ENCODE assay signal across 9 mouse cellular contexts in the genomic region with DNA sequence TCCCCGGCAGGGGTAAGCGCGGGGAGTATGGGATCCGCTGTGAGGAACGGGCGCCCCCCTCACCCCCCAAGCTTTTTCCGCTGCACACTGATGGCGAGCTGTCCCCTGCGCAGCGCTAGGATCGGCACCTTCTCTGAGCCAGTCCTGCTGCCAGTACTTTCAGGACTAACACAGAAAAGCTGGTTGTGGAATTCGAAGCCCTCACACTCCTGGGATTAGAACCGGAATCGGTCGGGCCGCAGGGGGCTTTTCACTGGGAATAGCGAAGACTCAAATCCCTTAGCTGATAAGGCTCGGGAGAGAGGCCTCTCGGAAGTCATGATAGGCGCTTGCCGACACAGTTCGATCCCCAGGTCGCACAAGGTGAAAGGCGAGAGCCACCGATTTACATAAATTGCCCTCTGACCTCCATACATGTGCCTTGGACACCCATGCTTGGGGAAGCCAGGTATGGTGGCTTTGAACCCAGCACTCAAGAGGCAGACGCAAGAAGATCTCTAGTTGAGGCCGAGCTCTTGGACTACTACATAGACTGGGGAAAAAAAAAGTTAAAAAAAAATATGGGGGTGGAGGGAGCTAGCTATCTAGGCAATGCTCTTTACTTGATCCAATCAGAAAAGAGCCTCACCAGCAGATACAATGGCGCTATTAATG. TPM values are rescaled to one million over a fixed set of nuclear protein-coding genes. Genes with fewer than 3 reads are reported as not detected.
DNase-seq lines count a peak whose midpoint lies in the region; ATAC-seq and TF ChIP-seq lines count a peak whose summit lies in the region.
"Had no signal": no experiment of that assay in that cellular context is flagged by ENCODE, and none has a peak within 500 bp of the region (broad histone marks: within the 10 kb centered on the region; RNA-seq: fewer than 3 reads in every experiment).

No protein-coding gene starts in this region.

- TF ChIP-seq CTCF in lung, adult 2 months (IDR thresholded peaks at IDR 0.05; ENCODE audit: insufficient read depth, low read length) = no peak

- no peak; the same call in 1 of the 2 replicates for ATAC-seq in neural tube, embryonic 13.5 days (ENCODE audit: low read depth)

- WGBS in lung, adult 2 months = 16% methylated on average over 28 of the region's 28 CpGs
- 8% methylated on average over 28 of the region's 28 CpGs for WGBS in neural tube, embryonic 13.5 days

- H3K27me3 ChIP-seq in neural tube, embryonic 13.5 days = peaks cover 59% of the 10 kb centered on the region

- no peak for DNase-seq in lung, adult 2 months
- no peak for DNase-seq in lung, postnatal 4 days
- peak; percentile 74 for DNase-seq in induced T-regulatory cell, adult 2 months (ENCODE audit: low read depth)
- no peak for DNase-seq in right cerebral cortex, adult 18-20 months
- DNase-seq in layer of hippocampus, adult 9-10 months (ENCODE audit: low spot score) = no peak
- DNase-seq in ovary, postnatal 36 days (ENCODE audit: low spot score) = no peak

- H3K36me3 ChIP-seq in neural tube, embryonic 13.5 days = no peaks in the 10 kb centered on the region

- no peak for TF ChIP-seq POLR2A in lung, adult 2 months (IDR thresholded peaks at IDR 0.05; ENCODE audit: borderline replicate concordance, extremely low read depth, low read depth, low read length)

- H3K4me3 ChIP-seq in lung, adult 2 months (replicated peaks; ENCODE audit: extremely low read depth, low read depth, low read length) = peak overlapping the region; percentile 79
- peak overlapping the region; percentile 58 for H3K4me3 ChIP-seq in brown adipose tissue, adult 24 weeks (ENCODE audit: insufficient read depth, low read depth, low read length)
- peak overlapping the region; percentile 74 for H3K4me3 ChIP-seq in neural tube, embryonic 13.5 days

- peak overlapping the region; percentile 89 for H3K9ac ChIP-seq in neural tube, embryonic 13.5 days

- H3K4me1 ChIP-seq in lung, adult 2 months (ENCODE audit: control insufficient read depth, insufficient read depth, low read length) = peaks cover 15% of the 10 kb centered on the region
- H3K4me1 ChIP-seq in brown adipose tissue, adult 24 weeks (ENCODE audit: control insufficient read depth, insufficient read depth, insufficient read length, low read length) = peaks cover under 1% of the 10 kb centered on the region; the same call in 1 of the 2 replicates
- H3K4me1 ChIP-seq in neural tube, embryonic 13.5 days (replicated peaks) = peaks cover 27% of the 10 kb centered on the region

- peak overlapping the region; percentile 95 for H3K4me2 ChIP-seq in neural tube, embryonic 13.5 days

- H3K27ac ChIP-seq in brown adipose tissue, adult 24 weeks (replicated peaks; ENCODE audit: low read depth, low read length) = peak overlapping the region; percentile 75
- H3K27ac ChIP-seq in neural tube, embryonic 13.5 days (replicated peaks) = peak overlapping the region; percentile 92

- H3K9me3 ChIP-seq in neural tube, embryonic 13.5 days = no peaks in the 10 kb centered on the region

RNA-seq across cellular contexts. Expression of a gene that starts 6.2 kb away (rescaled TPM):
- polyA plus RNA-seq in lung, adult 2 months (2012; rRNA removed) = 8.8 and 14.8 TPM in 2 replicates
- 3.9 and 4.1 TPM in 2 replicates for polyA plus RNA-seq in brown adipose tissue, adult 24 weeks (2012; ENCODE audit: insufficient read depth, insufficient read length, missing spikeins)
- polyA plus RNA-seq in neural tube, embryonic 13.5 days (2015; fragmentation: Nextera tagmentation; extraction: Ambion mirVana) = 25.1 and 26.6 TPM in 2 replicates

RNA-seq across cellular contexts. Expression of a gene that starts 7.1 kb away (rescaled TPM):
- not detected in 2 replicates for polyA plus RNA-seq in lung, adult 2 months (2012; rRNA removed)
- not detected in 2 replicates for polyA plus RNA-seq in brown adipose tissue, adult 24 weeks (2012; ENCODE audit: insufficient read depth, insufficient read length, missing spikeins)
- polyA plus RNA-seq in neural tube, embryonic 13.5 days (2015; fragmentation: Nextera tagmentation; extraction: Ambion mirVana) = not detected in 2 replicates

RNA-seq across cellular contexts. Expression of a gene that starts 25.7 kb away (rescaled TPM):
- polyA plus RNA-seq in lung, adult 2 months (2012; rRNA removed) = not detected in 2 replicates
- polyA plus RNA-seq in brown adipose tissue, adult 24 weeks (2012; ENCODE audit: insufficient read depth, insufficient read length, missing spikeins) = not detected in 2 replicates
- not detected in 2 replicates for polyA plus RNA-seq in neural tube, embryonic 13.5 days (2015; fragmentation: Nextera tagmentation; extraction: Ambion mirVana)

RNA-seq across cellular contexts. Expression of a gene that starts 37.1 kb away (rescaled TPM):
- polyA plus RNA-seq in lung, adult 2 months (2012; rRNA removed) = 1.8 and 16.1 TPM in 2 replicates
- polyA plus RNA-seq in brown adipose tissue, adult 24 weeks (2012; ENCODE audit: insufficient read depth, insufficient read length, missing spikeins) = not detected in 2 replicates
- polyA plus RNA-seq in neural tube, embryonic 13.5 days (2015; fragmentation: Nextera tagmentation; extraction: Ambion mirVana) = not detected in 2 replicates

RNA-seq across cellular contexts. Expression of a gene that starts 52.0 kb away (rescaled TPM):
- polyA plus RNA-seq in lung, adult 2 months (2012; rRNA removed) = not detected in 2 replicates
- not detected in 2 replicates for polyA plus RNA-seq in brown adipose tissue, adult 24 weeks (2012; ENCODE audit: insufficient read depth, insufficient read length, missing spikeins)
- 7.9 and 8.2 TPM in 2 replicates for polyA plus RNA-seq in neural tube, embryonic 13.5 days (2015; fragmentation: Nextera tagmentation; extraction: Ambion mirVana)
- polyA plus RNA-seq: gonadal fat pad, adult 2 months had no signal
